Mouse (Mus musculus): ENCODE data around the gene Gm765.

- TF ChIP-seq CTCF (IDR thresholded peaks at IDR 0.05; ENCODE audit: extremely low read depth, insufficient read length, insufficient replicate concordance, low read depth, low read length), result no peak
- no peak for TF ChIP-seq POLR2A (IDR thresholded peaks at IDR 0.05; ENCODE audit: low read depth, low read length)
Observed at GRCm38 (mm10) chr6:98221970-98222369, 120.6 kb downstream of the Gm765 start.

All from small intestine, adult 2 months (tissue).